Mouse (Mus musculus) megakaryocyte, embryonic 14.5 days (primary cell): ENCODE results near the gene Zfp341.

ENCODE experiments used
- FLI1 ChIP-seq: IDR thresholded peaks from 2 replicates; pipeline ENCODE4 v1.6.1; 2012; ENCODE audit warnings: low read length, inconsistent platforms, mixed read lengths
- GATA1 ChIP-seq: IDR thresholded peaks from 3 replicates; pipeline ENCODE4 v1.6.1; 2012; ENCODE audit warnings: mixed read lengths, low read length, inconsistent platforms, borderline replicate concordance

GRCm38 (mm10) chr2:154693186-154693940 lies 80.3 kb downstream of the Zfp341 start:
- TF ChIP-seq GATA1 (no peak), FLI1 (no peak)
